Mouse (Mus musculus): Measurements from ENCODE around the gene Ppp2r5b. TPM values are rescaled to one million over a fixed set of nuclear protein-coding genes. Genes with fewer than 3 reads are reported as not detected.

The Ppp2r5b gene
- polyA plus RNA-seq, 1 experiment from 2014 or later = 21.0 TPM

DNA sequence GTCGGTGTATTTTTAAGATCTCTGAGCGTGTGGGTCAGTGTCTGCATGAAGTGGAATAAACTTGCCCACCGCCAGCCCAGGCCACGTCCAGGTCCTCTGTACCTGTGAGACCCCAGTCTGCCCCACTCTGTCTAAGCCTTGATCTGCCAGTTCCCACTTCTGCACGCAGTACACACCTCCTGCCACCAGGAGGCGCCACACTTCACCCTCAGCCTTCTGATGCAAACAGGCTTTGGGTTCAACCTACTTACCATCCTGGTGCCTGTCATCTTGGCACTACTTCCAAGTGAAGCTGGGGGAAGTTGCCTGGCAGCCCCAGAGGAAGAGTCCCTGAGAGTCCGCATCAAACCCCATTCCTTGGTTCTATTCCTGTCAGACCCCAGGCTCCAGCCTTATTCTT, 26.6 kb upstream of the Ppp2r5b start:
- WGBS = 60% methylated on average over 7 of the region's 7 CpGs
- Histone ChIP-seq H3K9me3 (ENCODE audit: control insufficient read depth, low read length) (no peaks in the 10 kb centered on the region), H3K27ac (ENCODE audit: low read length) (peak overlapping the region; percentile 89), H3K4me2 (ENCODE audit: low read depth, low read length) (peak overlapping the region; percentile 49), H3K36me3 (ENCODE audit: control insufficient read depth, insufficient read depth, low read length) (peaks cover 28% of the 10 kb centered on the region), H3K27me3 (replicated peaks; ENCODE audit: control insufficient read depth, insufficient read depth, low read length) (no peaks in the 10 kb centered on the region), H3K4me1 (ENCODE audit: control insufficient read depth, insufficient read depth, low read length) (peaks cover 5% of the 10 kb centered on the region; the same call in 1 of the 2 replicates), H3K9ac (ENCODE audit: low read depth, low read length) (peak overlapping the region; percentile 76; the same call in 1 of the 2 replicates), H3K4me3 (ENCODE audit: low read length) (no peak overlapping the region)
- ATAC-seq = no peak

DNA sequence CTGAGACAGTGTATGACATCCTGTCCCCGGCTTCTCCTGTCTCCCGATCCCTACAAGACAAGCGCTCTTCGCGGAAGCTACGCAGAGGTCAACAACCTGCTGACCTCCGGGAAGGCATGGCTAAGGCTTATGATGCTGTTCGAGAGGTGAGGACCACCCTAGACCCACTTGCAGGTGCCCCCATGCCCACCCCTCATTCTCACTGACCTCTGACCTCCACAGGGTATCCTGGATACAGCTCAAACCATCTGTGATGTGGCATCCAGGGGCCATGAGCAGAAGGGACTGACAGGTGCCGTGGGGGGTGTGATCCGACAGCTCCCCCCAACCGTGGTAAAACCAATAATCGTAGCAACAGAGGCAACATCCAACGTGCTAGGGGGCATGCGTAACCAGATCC, 25.7 kb upstream of the Ppp2r5b start:
- no peak overlapping the region for H3K4me3 ChIP-seq (ENCODE audit: low read length)
- no peaks in the 10 kb centered on the region for H3K27me3 ChIP-seq (replicated peaks; ENCODE audit: control insufficient read depth, insufficient read depth, low read length)
- WGBS = 92% methylated on average over 14 of the region's 14 CpGs
- peaks cover 3% of the 10 kb centered on the region; the same call in 1 of the 2 replicates for H3K4me1 ChIP-seq (ENCODE audit: control insufficient read depth, insufficient read depth, low read length)
- ATAC-seq = no peak
- H3K27ac ChIP-seq (ENCODE audit: low read length) = no peak overlapping the region
- no peaks in the 10 kb centered on the region for H3K9me3 ChIP-seq (ENCODE audit: control insufficient read depth, low read length)
- no peak overlapping the region for H3K9ac ChIP-seq (ENCODE audit: low read depth, low read length)
- peaks cover 28% of the 10 kb centered on the region for H3K36me3 ChIP-seq (ENCODE audit: control insufficient read depth, insufficient read depth, low read length)
- no peak overlapping the region for H3K4me2 ChIP-seq (ENCODE audit: low read depth, low read length)

DNA sequence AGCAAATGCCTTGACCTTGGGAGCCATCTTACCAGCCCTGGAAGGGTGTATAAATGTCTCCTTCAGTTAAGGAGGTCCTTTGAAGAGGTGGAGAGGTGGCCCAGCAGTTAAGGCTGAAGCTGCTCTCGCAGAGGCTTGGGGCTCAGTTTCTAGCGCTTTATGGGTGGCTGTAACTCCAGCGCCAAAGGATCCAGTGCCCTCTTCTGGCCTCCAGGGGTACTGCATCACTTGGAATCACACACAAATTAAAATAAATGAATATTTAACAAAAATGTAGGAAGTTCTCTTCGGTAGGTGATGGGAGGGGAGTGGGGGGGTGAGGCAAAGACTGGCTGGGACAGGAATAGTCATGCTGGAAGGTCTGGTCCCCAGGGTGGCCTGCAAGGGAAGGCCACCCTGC, 25.3 kb upstream of the Ppp2r5b start:
- WGBS = 81% methylated on average over 4 of the region's 4 CpGs
- Histone ChIP-seq H3K36me3 (ENCODE audit: control insufficient read depth, insufficient read depth, low read length) (peaks cover 28% of the 10 kb centered on the region), H3K4me3 (ENCODE audit: low read length) (no peak overlapping the region)

DNA sequence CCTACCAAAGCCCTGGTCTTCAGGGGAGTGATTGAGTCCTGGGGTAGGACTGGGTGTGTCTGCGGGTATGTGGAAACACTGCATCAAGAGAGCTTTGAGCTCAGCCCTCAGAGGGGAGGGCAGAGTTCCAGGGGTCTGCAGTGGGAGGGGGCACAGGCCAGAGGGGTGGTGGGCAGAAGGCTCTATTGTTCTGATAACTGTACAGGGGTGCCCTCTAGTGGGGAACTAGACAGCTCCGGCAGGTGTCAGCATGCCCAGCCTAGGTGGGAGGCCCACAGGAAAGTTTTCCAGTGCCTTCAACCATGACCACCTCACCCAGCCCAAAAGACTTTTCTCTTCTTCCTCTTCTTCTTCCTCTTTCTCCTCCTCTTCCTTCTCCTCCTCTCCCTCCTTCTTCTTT, 24.8 kb upstream of the Ppp2r5b start:
- Histone ChIP-seq H3K36me3 (ENCODE audit: control insufficient read depth, insufficient read depth, low read length) (peaks cover 28% of the 10 kb centered on the region), H3K27me3 (replicated peaks; ENCODE audit: control insufficient read depth, insufficient read depth, low read length) (no peaks in the 10 kb centered on the region)
- 69% methylated on average over 2 of the region's 2 CpGs for WGBS

More for the DNA sequence above, 25.3 kb upstream of the Ppp2r5b start:
- Histone ChIP-seq H3K27me3 (replicated peaks; ENCODE audit: control insufficient read depth, insufficient read depth, low read length) (no peaks in the 10 kb centered on the region), H3K4me2 (ENCODE audit: low read depth, low read length) (no peak overlapping the region), H3K9ac (ENCODE audit: low read depth, low read length) (no peak overlapping the region), H3K9me3 (ENCODE audit: control insufficient read depth, low read length) (no peaks in the 10 kb centered on the region), H3K4me1 (ENCODE audit: control insufficient read depth, insufficient read depth, low read length) (peaks cover 3% of the 10 kb centered on the region; the same call in 1 of the 2 replicates), H3K27ac (ENCODE audit: low read length) (no peak overlapping the region)
- ATAC-seq = no peak

DNA sequence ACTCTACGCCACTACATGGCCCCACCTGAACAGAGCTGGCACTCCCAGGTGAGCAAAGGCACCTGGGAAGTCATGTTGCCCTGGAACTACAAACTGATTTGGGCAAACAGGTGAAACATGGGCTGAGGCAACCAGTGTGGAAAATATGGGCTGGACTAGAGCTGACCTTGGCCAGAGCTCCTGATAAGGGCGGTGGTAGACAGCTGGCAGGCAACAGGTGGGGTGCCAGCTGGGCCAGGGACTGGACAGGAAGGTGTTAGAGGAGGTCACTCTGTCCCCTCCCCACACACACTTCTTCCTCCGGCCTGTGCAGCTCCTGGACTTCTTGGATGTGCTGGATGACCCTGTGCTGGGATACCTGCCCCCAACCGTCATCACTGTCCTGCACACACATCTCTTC, 17.3 kb upstream of the Ppp2r5b start:
- Histone ChIP-seq H3K27me3 (replicated peaks; ENCODE audit: control insufficient read depth, insufficient read depth, low read length) (no peaks in the 10 kb centered on the region), H3K9me3 (ENCODE audit: control insufficient read depth, low read length) (no peaks in the 10 kb centered on the region), H3K9ac (ENCODE audit: low read depth, low read length) (no peak overlapping the region), H3K4me1 (ENCODE audit: control insufficient read depth, insufficient read depth, low read length) (no peaks in the 10 kb centered on the region), H3K27ac (ENCODE audit: low read length) (no peak overlapping the region), H3K36me3 (ENCODE audit: control insufficient read depth, insufficient read depth, low read length) (peaks cover 28% of the 10 kb centered on the region), H3K4me2 (ENCODE audit: low read depth, low read length) (no peak overlapping the region), H3K4me3 (ENCODE audit: low read length) (no peak overlapping the region)
- WGBS = 86% methylated on average over 4 of the region's 4 CpGs
- ATAC-seq = no peak

More for the DNA sequence above, 24.8 kb upstream of the Ppp2r5b start:
- H3K4me2 ChIP-seq (ENCODE audit: low read depth, low read length) = no peak overlapping the region
- H3K27ac ChIP-seq (ENCODE audit: low read length) = no peak overlapping the region
- no peak overlapping the region for H3K9ac ChIP-seq (ENCODE audit: low read depth, low read length)
- H3K4me3 ChIP-seq (ENCODE audit: low read length) = no peak overlapping the region
- no peak for ATAC-seq
- peaks cover 3% of the 10 kb centered on the region; the same call in 1 of the 2 replicates for H3K4me1 ChIP-seq (ENCODE audit: control insufficient read depth, insufficient read depth, low read length)
- H3K9me3 ChIP-seq (ENCODE audit: control insufficient read depth, low read length) = no peaks in the 10 kb centered on the region

DNA sequence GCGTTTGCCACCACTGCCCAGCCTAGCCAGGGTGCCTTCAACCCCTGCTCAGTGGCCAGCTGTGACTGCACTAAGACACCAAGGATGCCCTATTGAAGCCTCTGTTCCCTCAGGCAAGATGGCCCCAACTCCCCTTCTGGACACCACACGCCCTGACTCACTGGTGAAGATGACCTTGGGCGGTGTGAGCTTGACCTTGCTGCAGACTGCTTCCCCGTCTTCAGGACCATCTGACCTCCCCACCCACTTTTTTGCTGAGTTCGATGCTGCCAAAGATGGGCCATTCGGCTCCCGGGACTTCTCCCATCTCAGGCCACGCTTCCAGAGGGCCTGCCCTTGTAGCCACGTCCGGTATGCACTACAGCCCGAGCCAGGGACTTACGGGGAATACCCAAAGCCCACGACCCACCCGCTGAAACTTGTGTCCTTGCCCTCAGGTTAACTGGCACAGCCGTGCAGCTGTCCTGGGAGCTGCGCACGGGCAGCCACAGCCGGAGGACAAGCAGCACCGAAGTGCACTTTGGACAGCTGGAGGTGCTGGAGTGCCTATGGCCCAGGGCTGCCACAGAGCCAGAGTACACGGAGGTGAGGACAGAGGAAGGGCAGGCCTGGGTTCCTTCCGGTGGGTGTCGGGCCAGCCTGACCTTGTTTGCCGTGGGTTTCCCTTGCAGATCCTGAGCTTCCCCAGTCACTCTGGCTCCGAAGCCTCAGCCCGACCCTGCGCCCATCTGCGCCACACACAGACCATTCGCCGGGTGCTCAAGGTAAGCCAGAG, 12.0 kb upstream of the Ppp2r5b start:
- no peak overlapping the region for H3K4me3 ChIP-seq (ENCODE audit: low read length)
- H3K4me2 ChIP-seq (ENCODE audit: low read depth, low read length) = no peak overlapping the region
- H3K27ac ChIP-seq (ENCODE audit: low read length) = no peak overlapping the region
- H3K4me1 ChIP-seq (ENCODE audit: control insufficient read depth, insufficient read depth, low read length) = peaks cover 10% of the 10 kb centered on the region
- no peaks in the 10 kb centered on the region for H3K9me3 ChIP-seq (ENCODE audit: control insufficient read depth, low read length)
- peaks cover 26% of the 10 kb centered on the region for H3K36me3 ChIP-seq (ENCODE audit: control insufficient read depth, insufficient read depth, low read length)
- no peaks in the 10 kb centered on the region for H3K27me3 ChIP-seq (replicated peaks; ENCODE audit: control insufficient read depth, insufficient read depth, low read length)
- H3K9ac ChIP-seq (ENCODE audit: low read depth, low read length) = no peak overlapping the region
- WGBS = 92% methylated on average over 29 of the region's 29 CpGs
- ATAC-seq = no peak

DNA sequence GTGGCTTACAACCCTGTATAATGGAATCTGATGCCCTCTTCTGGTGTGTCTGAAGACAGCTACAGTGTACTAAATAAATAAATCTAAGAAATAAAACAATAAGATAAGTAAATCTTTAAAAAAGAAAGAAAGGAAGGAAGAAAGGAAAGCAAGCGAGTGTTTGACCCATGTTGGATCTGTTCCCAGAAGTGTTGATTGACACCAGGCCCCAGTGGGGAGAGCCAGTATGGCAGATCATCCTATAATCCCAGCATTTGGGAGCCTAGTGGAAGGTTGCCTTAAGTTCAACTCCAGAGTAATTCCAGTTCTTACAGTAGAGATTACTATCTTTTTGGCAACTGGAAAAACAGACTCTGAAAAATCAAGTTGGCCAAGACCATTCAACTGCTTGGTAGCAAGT, 10.1 kb upstream of the Ppp2r5b start:
- Histone ChIP-seq H3K36me3 (ENCODE audit: control insufficient read depth, insufficient read depth, low read length) (peaks cover 18% of the 10 kb centered on the region), H3K27me3 (replicated peaks; ENCODE audit: control insufficient read depth, insufficient read depth, low read length) (no peaks in the 10 kb centered on the region), H3K9ac (ENCODE audit: low read depth, low read length) (no peak overlapping the region), H3K4me1 (ENCODE audit: control insufficient read depth, insufficient read depth, low read length) (peaks cover 15% of the 10 kb centered on the region), H3K27ac (ENCODE audit: low read length) (no peak overlapping the region), H3K9me3 (ENCODE audit: control insufficient read depth, low read length) (no peaks in the 10 kb centered on the region), H3K4me3 (ENCODE audit: low read length) (no peak overlapping the region), H3K4me2 (ENCODE audit: low read depth, low read length) (no peak overlapping the region)
- no peak for ATAC-seq
- 61% methylated on average over 1 of the region's 1 CpGs for WGBS

DNA sequence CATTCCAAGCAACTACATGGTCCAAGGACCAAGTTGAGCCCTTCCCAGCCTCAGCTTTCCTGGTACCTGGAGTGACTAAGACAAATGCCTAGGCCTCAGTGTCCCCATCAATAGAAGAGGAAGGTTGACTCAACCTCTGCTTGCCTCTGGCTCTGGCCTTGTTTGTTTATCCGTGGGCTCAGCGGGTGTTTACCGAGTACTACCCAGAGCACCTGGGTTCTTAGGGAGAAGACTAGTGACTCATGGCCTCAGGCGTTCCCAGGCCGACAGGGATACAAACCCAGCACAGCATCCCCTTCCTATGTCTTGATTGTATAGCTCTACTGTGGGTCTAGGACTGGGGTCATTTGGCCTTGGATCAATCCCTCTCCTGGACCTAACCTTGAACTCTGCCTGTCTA, 7.6 kb upstream of the Ppp2r5b start:
- Histone ChIP-seq H3K27me3 (replicated peaks; ENCODE audit: control insufficient read depth, insufficient read depth, low read length) (no peaks in the 10 kb centered on the region), H3K27ac (ENCODE audit: low read length) (no peak overlapping the region), H3K4me3 (ENCODE audit: low read length) (no peak overlapping the region), H3K9ac (ENCODE audit: low read depth, low read length) (peak overlapping the region; percentile 33; the same call in 1 of the 2 replicates), H3K4me1 (ENCODE audit: control insufficient read depth, insufficient read depth, low read length) (peaks cover 20% of the 10 kb centered on the region), H3K9me3 (ENCODE audit: control insufficient read depth, low read length) (no peaks in the 10 kb centered on the region), H3K4me2 (ENCODE audit: low read depth, low read length) (no peak overlapping the region), H3K36me3 (ENCODE audit: control insufficient read depth, insufficient read depth, low read length) (peaks cover 18% of the 10 kb centered on the region)
- no peak for ATAC-seq
- WGBS = 78% methylated on average over 5 of the region's 5 CpGs

DNA sequence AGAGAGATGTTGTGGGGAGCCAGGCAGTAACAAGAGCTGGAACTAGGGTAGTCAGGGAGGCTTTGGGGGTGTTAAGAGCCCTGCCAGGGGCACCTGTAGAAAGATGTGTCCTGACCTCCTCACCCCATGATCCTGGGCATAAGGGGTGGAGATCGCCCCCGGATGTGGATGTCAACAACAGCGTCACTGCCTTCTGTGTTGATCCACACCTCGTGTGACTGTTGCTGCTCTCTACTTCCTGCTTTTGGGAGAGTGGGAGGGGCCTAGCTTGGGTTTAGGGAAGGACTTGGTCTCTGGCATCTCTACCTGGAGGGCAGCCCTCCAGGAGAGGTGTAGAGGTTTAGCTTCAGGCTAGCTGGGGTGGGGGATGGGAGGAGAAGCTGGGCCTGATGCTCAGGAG, 6.6 kb upstream of the Ppp2r5b start:
- peaks cover 12% of the 10 kb centered on the region; the same call in 1 of the 2 replicates for H3K36me3 ChIP-seq (ENCODE audit: control insufficient read depth, insufficient read depth, low read length)
- peak overlapping the region; percentile 87 for H3K9ac ChIP-seq (ENCODE audit: low read depth, low read length)
- peak overlapping the region; percentile 75 for H3K27ac ChIP-seq (ENCODE audit: low read length)
- WGBS = 0% methylated on average over 4 of the region's 4 CpGs
- H3K27me3 ChIP-seq (replicated peaks; ENCODE audit: control insufficient read depth, insufficient read depth, low read length) = no peaks in the 10 kb centered on the region
- peak overlapping the region; percentile 72 for H3K4me2 ChIP-seq (ENCODE audit: low read depth, low read length)
- peak; percentile 42 for ATAC-seq
- no peaks in the 10 kb centered on the region for H3K9me3 ChIP-seq (ENCODE audit: control insufficient read depth, low read length)
- H3K4me3 ChIP-seq (ENCODE audit: low read length) = peak overlapping the region; percentile 81
- H3K4me1 ChIP-seq (ENCODE audit: control insufficient read depth, insufficient read depth, low read length) = peaks cover 20% of the 10 kb centered on the region

Data from intestine, embryonic 16.5 days (tissue).